Mouse (Mus musculus): ENCODE results near the gene Nhp2.
A peak's percentile ranks its signal among the peaks of the same experiment; 100 is the strongest.
"Not testable (repeated sequence)": the region's sequence is repeated elsewhere in the genome, so short reads cannot be mapped to it uniquely, and the experiment has no call there.

Gene Nhp2

DNA sequence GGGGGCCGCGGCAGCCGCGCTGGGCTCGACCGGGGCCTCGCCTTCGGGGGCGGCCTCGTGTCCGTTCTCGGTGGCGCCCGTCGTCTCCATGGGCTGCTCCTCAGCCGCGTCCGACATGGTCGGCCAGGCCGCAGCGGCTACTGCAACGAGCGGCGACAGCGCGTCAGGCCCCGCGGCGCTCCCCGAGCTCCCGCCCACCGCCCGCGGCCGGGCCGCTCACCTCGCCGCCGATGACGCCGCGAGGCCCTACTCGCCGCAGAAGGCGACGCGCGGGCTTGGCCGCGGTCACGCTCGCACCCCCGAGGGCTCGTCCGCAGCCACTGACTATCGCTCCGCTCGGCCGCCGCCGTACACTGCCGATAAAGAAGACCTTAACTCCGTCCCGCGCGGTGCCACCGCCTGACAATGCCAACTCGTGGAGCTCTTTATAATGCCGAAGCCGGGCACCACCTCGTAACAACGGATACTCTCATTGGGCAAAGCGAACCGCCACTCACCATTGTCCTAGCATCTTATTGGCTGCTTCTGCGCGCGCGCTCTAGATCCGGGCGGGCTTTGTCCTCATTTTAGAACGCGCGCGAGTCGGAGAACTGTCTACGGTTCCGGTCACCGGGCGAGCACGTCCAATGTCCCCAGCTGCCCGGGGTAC is 13.0 kb upstream of the Nhp2 start, which contains the start of gene Hnrnpab:
Gene Hnrnpab (minus strand): TSS at position 401 of the 649 bp plus-strand sequence.
- DNase-seq (ENCODE audit: low spot score in 2 of 2): peak; percentile 96 to 97

DNA sequence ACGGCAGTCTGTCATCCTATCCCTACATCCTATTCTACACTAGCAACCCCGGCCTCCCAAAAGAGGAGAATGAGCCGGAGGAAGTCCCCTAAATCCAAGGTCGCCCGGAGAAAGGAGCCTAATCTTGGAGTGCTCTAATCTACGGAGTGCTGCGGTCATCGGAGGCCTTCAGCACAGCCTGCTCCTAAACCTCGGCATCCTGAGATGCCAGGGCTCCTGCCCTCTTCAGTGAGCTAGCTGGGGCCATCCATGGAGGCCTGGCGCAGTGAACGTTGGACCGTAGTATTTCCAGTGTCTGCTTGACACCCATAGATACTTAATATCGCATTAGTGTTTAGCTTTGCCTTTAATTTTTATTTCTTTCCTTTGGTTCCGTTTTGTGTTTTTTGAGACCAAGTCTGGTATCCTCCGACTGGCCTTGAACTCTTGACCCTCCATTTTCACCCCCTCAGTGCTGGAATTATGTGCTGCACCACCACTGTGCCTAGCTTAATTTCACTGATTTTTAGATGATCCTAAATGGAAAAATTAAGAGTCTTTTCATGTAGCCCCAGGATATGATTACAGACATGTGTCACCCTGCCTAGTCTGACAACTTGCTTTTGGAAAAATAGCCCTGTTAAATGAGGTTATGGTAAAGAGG is 12.3 kb upstream of the Nhp2 start:
- DNase-seq (ENCODE audit: low spot score in 2 of 2): no peak

DNA sequence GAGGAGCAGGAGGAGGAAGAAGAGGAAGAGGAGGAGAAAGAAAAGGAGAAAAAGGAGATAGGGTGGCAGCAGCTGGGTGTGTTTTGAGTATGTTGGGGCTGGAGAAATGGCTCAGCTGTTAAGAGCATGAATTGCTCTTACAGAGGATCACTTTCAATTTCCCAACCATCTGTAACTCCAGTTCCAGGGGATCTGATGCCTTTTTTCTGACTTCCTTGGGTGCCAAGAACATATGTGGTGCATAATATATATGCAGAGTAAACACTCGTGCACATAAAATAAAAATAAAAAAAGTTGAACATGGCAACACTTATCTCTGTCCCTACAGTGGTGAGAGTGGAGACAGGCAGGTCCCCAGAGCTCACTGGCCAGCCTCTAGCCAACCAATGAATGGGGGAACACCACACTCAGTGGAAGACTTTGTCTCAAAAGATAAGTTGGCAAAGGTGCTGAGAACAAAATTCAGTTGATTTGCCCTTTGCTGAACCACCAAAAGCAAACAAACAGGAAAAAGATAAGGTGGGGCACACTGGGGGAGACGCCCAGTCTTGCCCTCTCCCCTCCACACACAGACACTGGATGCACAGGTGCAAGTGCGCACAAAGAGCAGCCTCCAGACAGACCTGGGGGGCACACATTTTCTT is 10.1 kb upstream of the Nhp2 start:
- no peak for DNase-seq (ENCODE audit: low spot score in 2 of 2)

DNA sequence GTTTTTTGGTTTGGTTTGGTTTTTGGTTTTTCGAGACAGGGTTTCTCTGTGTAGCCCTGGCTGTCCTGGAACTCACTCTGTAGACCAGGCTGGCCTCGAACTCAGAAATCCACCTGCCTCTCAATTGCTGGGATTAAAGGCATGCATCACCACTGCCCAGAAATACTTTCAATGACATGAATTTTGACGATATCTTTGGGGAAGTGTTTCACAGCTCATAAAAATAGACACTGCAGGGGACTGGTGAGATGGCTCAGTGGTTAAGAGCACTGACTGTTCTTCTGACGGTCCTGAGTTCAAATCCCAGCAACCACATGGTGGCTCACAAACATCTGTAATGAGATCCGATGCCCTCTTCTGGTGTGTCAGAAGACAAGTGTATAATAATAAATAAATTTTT is 9.6 kb upstream of the Nhp2 start:
- DNase-seq (ENCODE audit: low spot score in 2 of 2): not testable (repeated sequence)

DNA sequence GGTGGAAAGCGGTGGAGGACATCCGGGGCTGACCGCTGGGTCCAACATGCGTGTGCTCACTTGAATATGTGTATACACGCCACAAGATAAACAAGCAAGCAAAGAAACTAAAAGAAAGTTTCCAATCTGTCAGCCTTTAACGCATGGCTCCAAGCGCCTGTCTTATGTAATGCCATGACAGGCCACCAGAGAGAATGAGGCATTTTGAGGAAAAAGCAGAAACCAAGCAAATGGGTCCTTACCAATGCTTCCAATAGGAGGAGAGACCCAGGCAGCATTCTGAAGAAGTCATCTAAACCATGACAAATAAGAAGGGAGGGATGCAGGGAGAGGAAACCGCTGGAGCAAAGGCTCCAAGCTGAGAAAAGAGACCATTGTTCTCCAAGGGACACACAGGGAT is 5.3 kb upstream of the Nhp2 start:
- DNase-seq (ENCODE audit: low spot score in 2 of 2): no peak

DNA sequence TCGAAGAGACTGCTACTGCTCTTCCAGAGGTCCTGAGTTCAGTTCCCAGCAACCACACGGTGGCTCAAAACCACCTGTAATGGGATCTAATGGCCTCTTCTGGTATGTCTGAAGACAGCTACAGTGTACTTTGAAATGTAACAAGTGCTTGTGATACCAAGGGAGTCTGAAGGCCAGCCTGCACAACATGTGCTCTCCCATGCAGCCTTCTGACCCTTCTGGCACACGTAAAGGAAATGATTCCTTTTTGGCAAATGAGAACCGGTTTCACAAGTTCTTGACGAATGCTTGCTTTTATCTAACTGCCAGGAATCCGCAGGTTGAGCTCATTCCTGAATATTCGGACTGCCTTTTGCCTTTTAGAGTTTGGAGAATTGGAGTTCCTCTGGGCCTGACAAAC is 4.4 kb upstream of the Nhp2 start:
- no peak for DNase-seq (ENCODE audit: low spot score in 2 of 2)

DNA sequence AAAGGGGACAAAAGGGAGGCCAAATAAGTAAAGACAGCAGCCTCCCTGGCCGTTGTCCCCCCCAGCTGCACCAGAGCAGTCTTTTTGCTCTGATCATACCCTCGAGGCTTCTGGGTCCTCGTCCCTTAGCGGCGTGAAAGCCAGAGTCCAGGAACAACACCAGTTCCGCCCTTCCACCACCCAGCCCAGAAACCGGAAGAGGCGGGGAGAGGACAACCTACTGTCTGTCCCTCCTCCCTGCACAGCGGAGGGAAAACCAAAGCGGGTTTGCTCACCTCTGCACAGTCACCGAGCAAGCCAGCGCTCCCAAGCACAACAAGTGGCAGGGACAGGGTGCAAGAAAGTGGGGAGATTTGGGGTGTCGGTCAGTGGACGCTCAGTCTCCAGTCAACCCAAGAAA is 3.9 kb upstream of the Nhp2 start:
- no peak for DNase-seq (ENCODE audit: low spot score in 2 of 2)

DNA sequence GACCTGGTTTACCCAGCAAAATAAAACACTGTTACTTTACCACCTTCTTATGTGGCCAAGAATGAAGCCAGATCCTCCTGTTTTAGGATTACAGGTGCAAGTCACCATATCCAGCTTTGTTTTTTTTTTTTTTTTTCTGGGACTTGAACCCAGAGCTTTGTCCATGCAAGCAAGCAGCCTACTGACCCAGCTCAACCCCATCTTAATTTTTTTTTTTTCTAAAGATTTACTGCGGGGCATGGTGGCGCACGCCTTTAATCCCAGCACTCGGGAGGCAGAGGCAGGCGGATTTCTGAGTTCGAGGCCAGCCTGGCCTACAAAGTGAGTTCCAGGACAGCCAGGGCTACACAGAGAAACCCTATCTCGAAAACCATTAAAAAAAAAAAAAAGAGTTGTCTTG is 3.4 kb upstream of the Nhp2 start:
- not testable (repeated sequence) for DNase-seq (ENCODE audit: low spot score in 2 of 2)

DNA sequence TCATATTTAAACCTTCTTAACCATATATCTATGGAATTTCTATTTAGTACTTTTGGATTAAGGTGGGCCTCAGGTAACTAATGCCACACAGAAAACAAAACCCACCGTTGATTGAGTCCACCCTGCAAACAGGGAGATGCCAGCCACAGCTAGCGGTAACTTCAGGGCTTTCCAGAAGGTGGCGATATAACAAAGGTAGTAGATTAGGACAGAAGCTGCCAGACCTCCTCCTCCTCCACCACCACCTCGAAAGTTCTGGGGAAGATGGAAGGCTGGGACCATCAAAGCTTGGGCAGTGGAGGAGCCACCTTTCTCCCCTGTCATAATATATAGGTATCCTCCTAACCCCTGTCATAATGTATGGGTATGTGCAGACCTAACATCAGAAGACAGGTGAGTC is 1.8 kb upstream of the Nhp2 start:
- peak in 1 of 2 experiments; percentile 70 for DNase-seq (ENCODE audit: low spot score in 2 of 2)

DNA sequence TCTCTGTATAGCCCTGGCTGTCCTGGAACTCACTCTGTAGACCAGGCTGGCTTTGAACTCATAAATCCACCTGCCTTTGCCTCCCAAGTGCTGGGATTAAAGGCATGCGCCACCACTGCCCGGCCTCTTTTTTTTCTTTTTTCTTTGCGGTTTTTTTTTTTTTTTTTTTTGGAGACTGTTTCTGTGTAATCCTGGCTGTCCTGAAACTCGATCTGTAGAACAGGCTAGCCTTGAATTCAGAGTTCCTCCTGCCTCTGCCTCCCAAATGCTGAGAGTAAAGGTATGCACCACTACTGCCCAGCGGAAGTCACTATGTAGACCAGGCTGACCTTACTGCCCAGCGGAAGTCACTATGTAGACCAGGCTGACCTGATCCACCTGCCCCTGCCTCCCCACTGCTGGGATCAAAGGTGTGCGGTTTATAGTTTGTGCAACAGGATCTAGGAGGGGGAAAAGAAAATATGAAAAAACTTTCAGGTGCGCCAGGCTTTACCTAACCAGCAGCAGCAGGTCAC is 584 bp upstream of the Nhp2 start:
- DNase-seq (ENCODE audit: low spot score in 2 of 2): no peak

DNA sequence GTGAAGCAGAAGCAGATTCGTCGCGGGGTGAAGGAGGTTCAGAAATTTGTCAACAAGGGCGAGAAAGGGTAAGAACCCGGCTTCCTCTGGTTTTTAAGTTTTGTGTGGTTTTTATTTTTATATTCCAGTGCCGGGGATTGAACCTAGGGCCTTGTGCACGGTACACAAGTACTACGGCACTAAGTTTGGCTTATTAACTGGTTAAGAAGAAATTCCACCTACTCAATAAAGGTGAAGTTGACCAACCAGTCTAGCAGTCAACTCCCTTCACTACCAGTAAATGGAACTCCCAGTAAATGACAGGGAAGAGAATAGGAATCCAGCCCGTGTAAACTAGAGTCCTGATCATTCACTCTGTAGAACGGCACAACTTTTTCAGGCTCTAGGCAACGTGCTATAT is 549 bp downstream of the Nhp2 start:
- no peak for DNase-seq (ENCODE audit: low spot score in 2 of 2)

DNA sequence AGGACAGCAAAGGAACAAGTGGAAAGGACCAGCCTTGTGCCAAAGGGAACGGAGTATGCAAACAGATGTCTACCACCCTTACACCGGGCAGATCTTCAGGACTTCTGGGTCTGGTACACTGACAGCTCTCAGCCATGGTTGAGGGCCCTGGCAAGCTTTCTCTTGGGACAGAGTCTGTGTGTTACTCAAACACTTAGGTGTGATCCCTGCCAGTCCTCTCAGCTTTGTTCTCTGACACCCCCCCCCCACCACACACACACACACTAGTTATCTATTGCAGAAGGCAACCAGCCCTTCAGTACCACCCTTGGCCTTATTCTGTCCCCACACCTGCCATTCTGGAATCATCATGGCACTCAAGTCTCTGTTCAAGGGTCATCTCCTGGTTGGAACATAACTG is 2.2 kb downstream of the Nhp2 start:
- DNase-seq (ENCODE audit: low spot score in 2 of 2): no peak

DNA sequence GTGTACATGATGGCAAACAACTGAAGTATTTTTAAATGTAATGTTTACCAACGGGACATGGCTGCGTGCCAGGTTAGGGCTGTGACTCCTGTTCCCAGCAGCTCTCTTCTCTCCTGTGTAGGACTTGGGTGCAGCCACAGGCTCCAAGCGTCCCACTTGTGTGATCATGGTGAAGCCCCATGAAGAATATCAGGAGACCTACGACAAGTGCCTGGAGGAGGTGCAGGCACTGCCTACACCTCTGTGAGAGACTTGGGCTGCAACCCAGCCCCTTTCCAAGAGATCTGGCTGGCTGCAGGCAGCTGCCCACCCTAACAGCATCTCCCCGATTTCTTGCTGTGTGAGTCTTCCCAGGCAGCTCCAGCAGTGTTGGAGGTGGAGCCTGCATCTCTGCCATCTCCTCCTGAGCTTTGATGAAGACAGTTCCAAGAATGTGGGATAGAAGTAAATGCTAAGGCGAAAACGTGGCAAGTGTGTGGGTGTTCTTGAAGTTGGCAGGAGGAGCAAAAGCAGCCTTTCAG is 3.5 kb downstream of the Nhp2 start:
- DNase-seq (ENCODE audit: low spot score in 2 of 2): no peak

DNA sequence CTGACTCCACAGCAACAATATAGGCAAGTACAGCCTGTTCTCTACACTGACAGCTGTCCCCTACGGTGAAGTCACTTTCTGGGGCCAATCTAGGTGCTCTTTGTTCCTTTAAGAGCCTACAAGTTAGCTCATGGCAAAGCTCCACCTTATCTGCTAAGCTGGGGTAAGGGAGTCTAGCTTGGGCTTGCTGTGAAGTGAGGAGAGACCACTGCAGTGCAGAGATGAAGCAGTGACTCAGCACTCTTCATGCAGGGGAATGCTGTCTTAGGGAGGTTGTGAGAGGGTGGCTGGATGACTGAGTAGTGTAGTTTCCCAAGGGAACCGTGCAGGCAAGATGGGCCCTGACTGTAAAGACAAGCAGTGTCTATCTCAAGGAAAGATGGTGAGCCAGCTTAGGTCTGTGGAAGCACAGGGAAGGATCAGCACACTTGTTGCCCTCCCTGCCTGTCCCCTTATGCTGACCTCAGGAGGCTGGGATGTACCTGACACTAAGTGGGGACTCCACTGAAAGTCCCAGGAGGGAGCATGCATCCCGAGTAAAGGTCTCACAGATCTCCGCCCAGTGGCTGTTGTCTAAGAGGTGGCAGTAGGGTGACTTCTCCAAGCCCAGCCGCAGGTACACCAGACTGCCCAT is 5.8 kb downstream of the Nhp2 start:
- DNase-seq (ENCODE audit: low spot score in 2 of 2): no peak

DNA sequence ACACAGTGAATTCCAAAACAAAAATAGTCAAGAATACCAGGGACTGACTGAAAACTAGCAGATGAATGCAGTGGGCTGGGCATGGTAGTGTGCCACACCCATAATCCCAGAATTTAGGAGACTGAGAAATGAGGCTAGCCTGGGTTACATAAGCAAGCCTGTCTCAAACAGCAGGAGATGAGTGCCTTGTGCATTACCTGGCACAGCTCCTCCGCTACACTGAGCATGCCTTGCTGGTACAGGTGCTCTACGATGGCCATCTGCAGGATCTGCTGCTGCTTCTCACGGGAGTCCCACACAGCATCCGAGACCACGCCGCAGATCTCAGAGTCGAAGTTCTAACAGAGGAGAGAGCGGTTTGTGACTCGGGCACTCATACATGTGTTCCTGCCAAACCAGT is 7.9 kb downstream of the Nhp2 start:
- DNase-seq (ENCODE audit: low spot score in 2 of 2): no peak

DNA sequence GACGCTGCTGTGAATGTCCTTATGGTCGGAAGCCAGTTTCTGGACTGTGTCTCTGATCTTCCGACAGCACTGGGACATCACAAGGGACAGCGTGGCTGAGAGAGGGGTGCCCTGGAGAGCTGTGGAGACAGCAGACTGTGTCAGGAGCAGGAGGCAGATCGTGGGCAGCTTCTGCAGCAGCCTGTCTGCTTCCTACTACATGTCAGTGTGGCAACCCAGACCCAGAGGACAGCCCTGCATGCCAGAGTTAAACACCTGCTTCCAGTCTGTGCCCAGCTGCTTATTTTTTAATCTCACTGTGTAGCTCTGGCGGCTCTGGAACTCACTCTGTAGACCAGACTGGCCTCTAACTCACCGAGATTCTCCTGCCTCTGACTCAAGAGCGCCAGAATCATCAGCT is 8.4 kb downstream of the Nhp2 start:
- DNase-seq (ENCODE audit: low spot score in 2 of 2): no peak

DNA sequence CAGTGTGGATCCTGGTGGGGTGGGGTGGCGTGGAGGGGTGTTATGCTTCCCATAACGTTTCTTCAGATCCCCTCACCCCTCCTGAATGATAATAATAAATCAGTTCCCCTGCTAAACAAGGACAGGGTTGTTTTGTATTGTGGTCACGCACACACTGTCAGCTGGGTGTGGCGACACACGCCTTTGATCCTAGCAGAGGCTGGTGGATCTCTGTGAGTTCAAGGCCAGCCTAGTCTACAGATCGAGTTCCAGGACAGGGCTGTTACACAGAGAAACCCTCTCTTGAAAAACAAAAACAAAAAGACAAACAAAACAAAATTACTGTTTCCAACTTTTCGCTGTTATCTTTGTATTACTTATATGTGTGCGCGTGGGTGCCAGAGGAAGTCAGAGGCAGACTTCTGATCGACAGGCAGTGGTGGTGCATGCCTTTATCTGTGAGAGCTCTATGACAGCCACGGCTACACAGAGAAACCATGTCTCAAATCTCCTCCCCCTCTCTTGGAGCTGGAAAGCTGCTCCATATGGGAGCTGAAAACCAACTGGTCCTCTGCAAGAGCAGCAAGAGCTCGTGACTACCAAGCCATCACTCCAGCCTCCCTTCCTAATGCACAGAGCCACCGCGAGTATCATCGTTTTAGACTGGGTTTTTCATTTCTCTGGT is 10.2 kb downstream of the Nhp2 start:
- DNase-seq (ENCODE audit: low spot score in 2 of 2): no peak

DNA sequence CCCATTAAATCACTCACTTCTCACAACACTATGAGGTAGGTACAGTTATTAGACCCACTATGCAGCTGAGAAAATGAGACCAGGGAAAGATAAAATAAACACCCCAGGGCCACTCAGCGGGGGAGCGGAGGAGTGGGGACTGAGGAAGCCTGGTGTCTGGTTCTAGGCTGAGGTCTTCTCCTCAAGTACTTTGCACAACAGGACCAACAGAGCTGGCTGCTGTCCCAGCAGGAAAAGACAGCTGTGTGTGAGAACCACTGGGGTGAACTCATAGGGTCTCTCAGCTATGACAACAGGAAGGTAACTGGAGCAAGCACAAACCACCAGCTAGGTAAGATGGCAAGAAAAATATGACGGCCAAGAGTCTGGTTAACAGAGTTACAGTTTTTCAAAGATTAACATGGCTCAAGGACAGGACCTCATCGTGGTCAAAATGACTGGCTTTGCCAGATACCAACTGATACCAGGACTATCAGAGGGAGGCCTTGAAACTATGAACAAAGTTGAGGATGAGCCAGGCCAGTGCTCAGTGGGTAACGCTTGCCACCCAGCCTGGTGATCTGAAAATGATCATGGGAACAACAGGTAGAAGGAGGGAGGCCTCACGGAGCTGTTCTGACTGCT is 12.7 kb downstream of the Nhp2 start:
- DNase-seq (ENCODE audit: low spot score in 2 of 2): no peak

DNA sequence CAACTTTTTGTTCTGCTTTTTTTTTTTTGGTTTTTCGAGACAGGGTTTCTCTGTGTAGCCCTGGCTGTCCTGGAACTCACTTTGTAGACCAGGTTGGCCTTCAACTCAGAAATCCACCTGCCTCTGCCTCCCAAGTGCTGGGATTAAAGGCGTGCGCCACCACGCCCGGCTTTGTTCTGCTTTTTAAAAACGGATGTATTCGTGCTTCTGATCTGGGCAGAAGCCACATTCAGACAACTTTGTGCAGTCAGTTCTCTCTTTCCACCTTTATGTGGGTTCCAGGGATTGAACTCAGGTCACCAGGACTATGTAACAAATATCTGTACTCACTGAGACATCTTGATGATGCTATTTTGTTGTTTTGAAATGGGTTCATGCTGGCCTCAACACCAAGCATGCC is 13.7 kb downstream of the Nhp2 start:
- DNase-seq (ENCODE audit: low spot score in 2 of 2): not testable (repeated sequence)

DNA sequence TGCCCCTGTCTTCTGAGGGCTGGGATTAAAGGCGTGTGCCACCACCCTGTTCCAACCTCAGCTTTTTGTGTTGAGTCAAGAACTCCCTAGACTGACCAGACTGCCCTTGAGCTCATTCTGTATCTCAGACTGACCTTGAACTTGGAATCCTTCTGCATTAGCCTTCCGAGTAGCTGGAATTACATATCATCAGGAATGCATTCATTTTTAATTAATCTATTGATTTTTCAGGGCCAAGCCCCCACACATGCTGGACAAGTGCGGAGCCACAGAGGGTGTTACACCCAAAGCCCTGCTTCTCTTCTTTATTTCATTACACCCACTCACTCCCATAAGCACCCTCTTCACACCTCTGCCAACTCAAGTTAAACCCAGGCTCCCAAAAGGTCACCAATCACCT is 14.2 kb downstream of the Nhp2 start:
- no peak for DNase-seq (ENCODE audit: low spot score in 2 of 2)

DNA sequence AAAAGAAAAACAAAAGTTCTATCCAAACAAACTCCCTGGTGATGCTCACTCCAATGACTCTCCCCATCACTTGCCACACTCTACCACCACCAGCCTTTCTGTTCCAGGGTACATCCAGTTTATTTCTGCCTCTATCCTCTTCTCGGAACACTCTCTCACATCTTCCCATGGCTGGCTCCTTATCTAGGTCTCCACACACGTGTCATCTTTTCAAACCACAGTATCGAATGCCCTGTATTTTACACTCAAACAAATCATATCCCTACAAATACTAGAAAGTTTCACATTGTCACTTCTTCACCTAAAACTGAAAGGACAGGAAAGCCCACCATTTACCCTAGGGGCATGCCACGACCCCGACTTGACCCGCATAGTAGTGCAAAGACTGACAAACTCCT is 15.6 kb downstream of the Nhp2 start:
- no peak for DNase-seq (ENCODE audit: low spot score in 2 of 2)

Measured in cerebellum, postnatal 4 days (tissue).